Mouse (Mus musculus) liver, embryonic 13.5 days (tissue): ENCODE data around the gene Hdac4. TPM values are rescaled to one million over a fixed set of nuclear protein-coding genes. Genes with fewer than 3 reads are reported as not detected.

Experiments used
- ATAC-seq: fragments of 200-750 bp; cut with Nextera tagmentation; 2 replicates; pipeline ENCODE4 v1.8.0; 2017; ENCODE audit warnings: low read depth, mild to moderate bottlenecking, moderate number of reproducible peaks, moderate library complexity
- DNase-seq: peaks from one replicate; pipeline ENCODE4 v3.0.0; 2022
- H3K27ac ChIP-seq: fragments of 300-500 bp; sonication (generic); 2 replicates; pipeline ENCODE4 v1.5.1; 2015; ENCODE audit warnings: moderate library complexity, mild to moderate bottlenecking, inconsistent platforms
- H3K27me3 ChIP-seq: fragments of 300-500 bp; sonication (generic); 2 replicates; pipeline ENCODE4 v1.6.1; 2015; ENCODE audit warnings: mild to moderate bottlenecking, inconsistent platforms
- H3K36me3 ChIP-seq: fragments of 300-500 bp; sonication (generic); 2 replicates; pipeline ENCODE4 v1.6.1; 2015; ENCODE audit warnings: mild to moderate bottlenecking, inconsistent platforms
- H3K4me1 ChIP-seq: fragments of 300-500 bp; sonication (generic); replicated peaks from 2 replicates; pipeline ENCODE4 v1.6.1; 2015; ENCODE audit warnings: inconsistent platforms
- H3K4me2 ChIP-seq: fragments of 300-500 bp; sonication (generic); 2 replicates; pipeline ENCODE4 v1.6.1; 2015; ENCODE audit warnings: inconsistent platforms, mild to moderate bottlenecking, moderate library complexity
- H3K4me3 ChIP-seq: fragments of 300-500 bp; sonication (generic); replicated peaks from 2 replicates; pipeline ENCODE4 v1.5.1; 2015; ENCODE audit warnings: mild to moderate bottlenecking, inconsistent platforms
- H3K9ac ChIP-seq: fragments of 300-500 bp; sonication (generic); 2 replicates; pipeline ENCODE4 v1.6.1; 2015; ENCODE audit warnings: mild to moderate bottlenecking, inconsistent platforms
- H3K9me3 ChIP-seq: fragments of 300-500 bp; sonication (generic); replicated peaks from 2 replicates; pipeline ENCODE4 v1.6.1; 2016; ENCODE audit warnings: inconsistent platforms
- WGBS: fragments of 180-500 bp; shearing (Covaris S2); methylation state at CpG from one replicate; pipeline ENCODE4 v1.1.7; 2015; ENCODE audit not compliant: insufficient replicate concordance; 5-methylcytosine and 5-hydroxymethylcytosine counted together
- polyA plus RNA-seq: library from polyadenylated mRNA; unstranded; fragments of >200 nt; fragmentation: Nextera tagmentation; extraction: Ambion mirVana; gene quantifications from 2 replicates; pipeline ENCODE4 v1.2.1, GENCODE M21; 2015

The Hdac4 gene
- 3.9 and 4.2 TPM in 2 replicates for polyA plus RNA-seq

- Histone ChIP-seq H3K9ac (no peak within 1 kb of the TSS), H3K27me3 (no peaks in the 10 kb centered on the region), H3K4me3 (no peak within 1 kb of the TSS), H3K9me3 (no peaks in the 10 kb centered on the region), H3K36me3 (no peaks in the 10 kb centered on the region), H3K27ac (no peak within 1 kb of the TSS), H3K4me1 (no peaks in the 10 kb centered on the region), H3K4me2 (no peak within 1 kb of the TSS)
- DNase-seq (no peak), ATAC-seq (no peak)
- 57% methylated on average over 13 of the region's 13 CpGs for WGBS
These were observed at the start of gene Hdac4 for GRCm38 (mm10) chr1:92195360-92196149. TSS of gene Hdac4 (minus strand) at chr1:92195699.

GRCm38 (mm10) chr1:92243549-92243948 lies 48.0 kb upstream of the Hdac4 start:
- no peak for ATAC-seq
- DNase-seq, result no peak
- Histone ChIP-seq H3K4me2 (no peak overlapping the region), H3K4me3 (no peak overlapping the region), H3K36me3 (no peaks in the 10 kb centered on the region), H3K9me3 (no peaks in the 10 kb centered on the region), H3K4me1 (no peaks in the 10 kb centered on the region), H3K27ac (no peak overlapping the region), H3K9ac (no peak overlapping the region), H3K27me3 (no peaks in the 10 kb centered on the region)
- 75% methylated on average over 8 of the region's 8 CpGs for WGBS

GRCm38 (mm10) chr1:92240072-92240471 lies 44.6 kb upstream of the Hdac4 start:
- H3K9me3 ChIP-seq, result no peaks in the 10 kb centered on the region
- no peak overlapping the region for H3K4me3 ChIP-seq
- ATAC-seq, result no peak
- H3K36me3 ChIP-seq, result no peaks in the 10 kb centered on the region
- H3K4me1 ChIP-seq, result no peaks in the 10 kb centered on the region
- no peak overlapping the region for H3K27ac ChIP-seq
- DNase-seq, result no peak
- WGBS, result 68% methylated on average over 4 of the region's 4 CpGs
- no peak overlapping the region for H3K9ac ChIP-seq
- no peaks in the 10 kb centered on the region for H3K27me3 ChIP-seq
- H3K4me2 ChIP-seq, result no peak overlapping the region

- 70% methylated on average over 4 of the region's 4 CpGs for WGBS
- no peak overlapping the region for H3K9ac ChIP-seq
- DNase-seq, result no peak
These were observed 40.1 kb upstream of the Hdac4 start for GRCm38 (mm10) chr1:92235600-92235999.

GRCm38 (mm10) chr1:92225297-92225696 lies 29.8 kb upstream of the Hdac4 start:
- ATAC-seq (no peak), DNase-seq (no peak)
- Histone ChIP-seq H3K36me3 (no peaks in the 10 kb centered on the region), H3K4me2 (no peak overlapping the region), H3K4me1 (no peaks in the 10 kb centered on the region), H3K9ac (no peak overlapping the region), H3K27me3 (no peaks in the 10 kb centered on the region), H3K4me3 (no peak overlapping the region), H3K9me3 (no peaks in the 10 kb centered on the region), H3K27ac (no peak overlapping the region)
- WGBS, result 35% methylated on average over 2 of the region's 2 CpGs

More at GRCm38 (mm10) chr1:92235600-92235999, 40.1 kb upstream of the Hdac4 start:
- Histone ChIP-seq H3K36me3 (no peaks in the 10 kb centered on the region), H3K9me3 (no peaks in the 10 kb centered on the region), H3K4me3 (no peak overlapping the region), H3K27me3 (no peaks in the 10 kb centered on the region), H3K4me2 (no peak overlapping the region), H3K27ac (no peak overlapping the region), H3K4me1 (no peaks in the 10 kb centered on the region)
- no peak for ATAC-seq

- 61% methylated on average over 17 of the region's 17 CpGs for WGBS
- no peak overlapping the region for H3K4me2 ChIP-seq
- no peaks in the 10 kb centered on the region for H3K4me1 ChIP-seq
- no peak overlapping the region for H3K9ac ChIP-seq
- no peak for ATAC-seq
- H3K36me3 ChIP-seq, result no peaks in the 10 kb centered on the region
- H3K27me3 ChIP-seq, result no peaks in the 10 kb centered on the region
- H3K27ac ChIP-seq, result no peak overlapping the region
- no peak for DNase-seq
- H3K4me3 ChIP-seq, result no peak overlapping the region
- no peaks in the 10 kb centered on the region for H3K9me3 ChIP-seq
These were observed 28.7 kb upstream of the Hdac4 start for GRCm38 (mm10) chr1:92223956-92224891.

GRCm38 (mm10) chr1:92216710-92217109 lies 21.2 kb upstream of the Hdac4 start:
- no peak overlapping the region for H3K4me2 ChIP-seq
- no peaks in the 10 kb centered on the region for H3K36me3 ChIP-seq
- H3K4me3 ChIP-seq, result no peak overlapping the region
- H3K9ac ChIP-seq, result no peak overlapping the region
- H3K27ac ChIP-seq, result no peak overlapping the region
- ATAC-seq (no peak), DNase-seq (no peak)
- H3K4me1 ChIP-seq, result no peaks in the 10 kb centered on the region
- H3K27me3 ChIP-seq, result no peaks in the 10 kb centered on the region
- H3K9me3 ChIP-seq, result no peaks in the 10 kb centered on the region
- WGBS, result 74% methylated on average over 11 of the region's 11 CpGs

- Histone ChIP-seq H3K4me3 (no peak overlapping the region), H3K36me3 (no peaks in the 10 kb centered on the region), H3K9ac (no peak overlapping the region), H3K27me3 (no peaks in the 10 kb centered on the region), H3K27ac (no peak overlapping the region), H3K4me2 (no peak overlapping the region), H3K9me3 (no peaks in the 10 kb centered on the region), H3K4me1 (no peaks in the 10 kb centered on the region)
- WGBS, result 58% methylated on average over 11 of the region's 11 CpGs
- DNase-seq (no peak), ATAC-seq (no peak)
These were observed 20.6 kb upstream of the Hdac4 start for GRCm38 (mm10) chr1:92215996-92216630.

GRCm38 (mm10) chr1:92215131-92215638 lies 19.7 kb upstream of the Hdac4 start:
- ATAC-seq (no peak), DNase-seq (no peak)
- WGBS, result 69% methylated on average over 8 of the region's 8 CpGs
- Histone ChIP-seq H3K4me2 (no peak overlapping the region), H3K4me3 (no peak overlapping the region), H3K36me3 (no peaks in the 10 kb centered on the region), H3K9ac (no peak overlapping the region), H3K4me1 (no peaks in the 10 kb centered on the region), H3K27me3 (no peaks in the 10 kb centered on the region), H3K9me3 (no peaks in the 10 kb centered on the region), H3K27ac (no peak overlapping the region)

GRCm38 (mm10) chr1:92212003-92212750 lies 16.7 kb upstream of the Hdac4 start:
- WGBS, result 45% methylated on average over 13 of the region's 13 CpGs

More at GRCm38 (mm10) chr1:92212003-92212750, 16.7 kb upstream of the Hdac4 start:
- H3K27ac ChIP-seq, result no peak overlapping the region
- ATAC-seq, result no peak
- H3K4me3 ChIP-seq, result no peak overlapping the region
- H3K4me1 ChIP-seq, result no peaks in the 10 kb centered on the region
- no peak overlapping the region for H3K4me2 ChIP-seq
- DNase-seq, result no peak
- H3K27me3 ChIP-seq, result no peaks in the 10 kb centered on the region
- H3K9ac ChIP-seq, result no peak overlapping the region
- no peaks in the 10 kb centered on the region for H3K9me3 ChIP-seq
- no peaks in the 10 kb centered on the region for H3K36me3 ChIP-seq
